Mouse (Mus musculus): ENCODE results near the gene Alg14. TPM values are rescaled to one million over a fixed set of nuclear protein-coding genes. Genes with fewer than 3 reads are reported as not detected.

Alg14 gene
- total and polyA plus RNA-seq, 3 experiments, result 6.0 to 10.2 (median 6.3) TPM

DNA sequence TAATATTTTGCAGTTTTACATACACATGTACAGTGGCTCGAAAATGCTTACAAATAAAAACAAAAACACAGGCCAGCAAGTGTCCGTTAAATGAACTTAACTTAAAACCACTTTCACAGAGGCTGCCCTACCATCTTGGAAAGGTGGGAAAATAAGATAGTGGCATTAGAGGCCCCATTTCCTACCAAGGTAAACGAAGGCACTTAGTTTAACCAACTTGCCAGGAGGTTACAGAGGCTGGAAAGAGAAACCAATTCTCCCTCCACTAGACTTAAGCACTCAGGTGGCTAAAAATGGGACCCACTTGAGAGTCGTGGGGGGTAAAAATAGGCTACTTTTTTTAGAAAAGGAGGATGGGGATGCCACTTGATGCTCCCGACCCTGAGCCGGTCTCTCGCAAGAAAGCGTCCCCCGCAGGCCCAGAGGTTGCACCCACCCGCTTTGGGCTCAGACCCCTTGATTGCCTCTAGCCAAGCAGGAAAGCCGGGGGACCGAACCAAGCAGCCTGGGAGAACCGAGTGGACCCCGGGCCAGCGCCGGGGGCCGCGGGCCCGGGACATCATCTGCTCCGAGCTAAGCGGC is 29.5 kb upstream of the Alg14 start:
- H3K36me3 ChIP-seq (replicated peaks in 1 of 2; ENCODE audit: control insufficient read depth in 1 of 2, insufficient read depth in 1 of 2, low read length in 1 of 2), result no peaks in the 10 kb centered on the region
- TF ChIP-seq MYC (IDR thresholded peaks at IDR 0.05; ENCODE audit: low read depth, low read length) (no peak), ETS1 (conservative IDR thresholded peaks at IDR 0.05; ENCODE audit: low read depth, low read length) (no peak), RCOR1 (conservative IDR thresholded peaks at IDR 0.05; ENCODE audit: low read depth, low read length) (no peak), JUN (IDR thresholded peaks at IDR 0.05; ENCODE audit: insufficient read depth, low read depth, low read length) (no peak), USF1 (IDR thresholded peaks at IDR 0.05; ENCODE audit: low read depth, low read length) (no peak), TBP (conservative IDR thresholded peaks at IDR 0.05; ENCODE audit: low read depth, low read length) (no peak), RAD21 (IDR thresholded peaks at IDR 0.05; ENCODE audit: low read depth, low read length) (no peak), MAFK (IDR thresholded peaks at IDR 0.05; ENCODE audit: insufficient replicate concordance, low read length) (no peak), HCFC1 (IDR thresholded peaks at IDR 0.05; ENCODE audit: low read depth, low read length) (no peak)
- H3K27me3 ChIP-seq (replicated peaks), result no peaks in the 10 kb centered on the region
- no peak overlapping the region for H3K27ac ChIP-seq (ENCODE audit: insufficient read depth, low read depth)
- dilution Hi-C loops (cut with MboI; ENCODE audit: extremely low pct_ligation_motif_present, extremely low pct_unique_long_range_greater_than_20kb, low sequenced_read_pairs) (no loop called here), in situ Hi-C loops (cut with MboI; ENCODE audit: low pct_ligation_motif_present, low pct_unique_long_range_greater_than_20kb, low sequenced_read_pairs) (no loop called here)
- H3K4me3 ChIP-seq (replicated peaks in 1 of 3; ENCODE audit: low read depth in 2 of 3, low read length in 2 of 3, poor library complexity in 1 of 3), result no peak overlapping the region
- H3K9ac ChIP-seq (ENCODE audit: insufficient read depth, low read depth), result no peak overlapping the region
- no peak overlapping the region for H3K4me2 ChIP-seq (ENCODE audit: insufficient read depth, low read depth, poor library complexity, severe bottlenecking)
- no peak for DNase-seq (ENCODE audit: extremely low read depth)
- no peaks in the 10 kb centered on the region for H3K4me1 ChIP-seq (ENCODE audit: control insufficient read depth in 1 of 2, insufficient read depth in 2 of 2)
- H3K79me2 ChIP-seq (replicated peaks; ENCODE audit: control insufficient read depth, extremely low read depth, insufficient read depth, poor library complexity, severe bottlenecking), result no peaks in the 10 kb centered on the region
- peaks cover 10% of the 10 kb centered on the region for H3K9me3 ChIP-seq (replicated peaks; ENCODE audit: low read length)

DNA sequence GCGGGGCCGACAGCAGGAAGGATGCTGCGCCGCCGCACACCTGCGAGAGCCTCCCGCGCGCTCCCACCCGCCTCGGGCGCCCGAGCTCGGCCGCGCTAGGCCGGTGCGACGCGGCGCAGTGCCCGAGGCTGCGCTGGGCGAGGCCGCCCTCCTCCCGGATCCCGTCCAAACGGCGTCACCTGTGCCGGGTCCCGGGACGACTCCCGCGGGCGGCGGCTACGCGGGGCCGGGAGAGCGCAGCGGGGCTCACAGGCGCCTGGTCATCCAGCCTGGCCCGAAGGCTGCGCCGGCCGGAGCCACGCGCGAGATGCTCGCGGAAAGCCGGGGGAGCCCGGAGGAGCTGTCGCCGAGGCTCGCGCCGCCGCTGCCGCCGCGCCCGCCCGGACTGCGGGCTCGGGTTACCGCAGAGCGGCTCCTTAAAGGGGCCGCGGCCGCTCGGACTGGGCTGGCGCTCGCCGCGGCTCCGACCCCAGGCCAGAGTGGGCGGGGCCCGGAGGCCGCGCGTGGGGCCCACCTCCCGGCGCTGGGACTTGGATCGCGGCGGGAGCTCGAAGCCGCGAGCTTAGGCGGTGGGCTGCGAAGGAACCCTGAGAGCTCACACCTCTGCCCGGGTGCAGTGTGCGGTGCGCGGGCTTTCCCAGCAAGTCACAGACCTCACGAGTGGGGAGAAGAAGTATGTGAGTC is 28.9 kb upstream of the Alg14 start:
- Histone ChIP-seq H3K79me2 (replicated peaks; ENCODE audit: control insufficient read depth, extremely low read depth, insufficient read depth, poor library complexity, severe bottlenecking) (no peaks in the 10 kb centered on the region), H3K9me3 (replicated peaks; ENCODE audit: low read length) (peaks cover 10% of the 10 kb centered on the region), H3K27me3 (replicated peaks) (no peaks in the 10 kb centered on the region), H3K27ac (ENCODE audit: insufficient read depth, low read depth) (no peak overlapping the region), H3K4me3 (replicated peaks in 1 of 3; ENCODE audit: low read depth in 2 of 3, low read length in 2 of 3, poor library complexity in 1 of 3) (no peak overlapping the region), H3K9ac (ENCODE audit: insufficient read depth, low read depth) (no peak overlapping the region), H3K4me1 (ENCODE audit: control insufficient read depth in 1 of 2, insufficient read depth in 2 of 2) (no peaks in the 10 kb centered on the region), H3K4me2 (ENCODE audit: insufficient read depth, low read depth, poor library complexity, severe bottlenecking) (no peak overlapping the region), H3K36me3 (replicated peaks in 1 of 2; ENCODE audit: control insufficient read depth in 1 of 2, insufficient read depth in 1 of 2, low read length in 1 of 2) (no peaks in the 10 kb centered on the region)
- in situ Hi-C loops (cut with MboI; ENCODE audit: low pct_ligation_motif_present, low pct_unique_long_range_greater_than_20kb, low sequenced_read_pairs) (no loop called here), dilution Hi-C loops (cut with MboI; ENCODE audit: extremely low pct_ligation_motif_present, extremely low pct_unique_long_range_greater_than_20kb, low sequenced_read_pairs) (no loop called here)
- no peak for DNase-seq (ENCODE audit: extremely low read depth)
- no peak for TF ChIP-seq MYC (IDR thresholded peaks at IDR 0.05; ENCODE audit: low read depth, low read length)
- TF ChIP-seq TCF12 (IDR thresholded peaks at IDR 0.05; ENCODE audit: low read depth, low read length), result no peak
- no peak for TF ChIP-seq POLR2A (IDR thresholded peaks at IDR 0.05; ENCODE audit: low read depth, low read length)
- no peak for TF ChIP-seq HCFC1 (IDR thresholded peaks at IDR 0.05; ENCODE audit: low read depth, low read length)
- TF ChIP-seq RAD21 (IDR thresholded peaks at IDR 0.05; ENCODE audit: low read depth, low read length), result no peak
- no peak for TF ChIP-seq POLR2AphosphoS2 (IDR thresholded peaks at IDR 0.05; ENCODE audit: low read depth, low read length)
- TF ChIP-seq GABPA (IDR thresholded peaks at IDR 0.05; ENCODE audit: insufficient replicate concordance, low read depth, low read length), result no peak
- TF ChIP-seq BHLHE40 (IDR thresholded peaks at IDR 0.05; ENCODE audit: low read depth, low read length), result no peak
- no peak for TF ChIP-seq SMC3 (IDR thresholded peaks at IDR 0.05; ENCODE audit: low read depth, low read length)
- TF ChIP-seq SIN3A (IDR thresholded peaks at IDR 0.05; ENCODE audit: low read length), result no peak
